Mouse (Mus musculus) R1 (cell line): ENCODE results near the gene Hspa1l.
"Not testable (repeated sequence)": the region's sequence is repeated elsewhere in the genome, so short reads cannot be mapped to it uniquely, and the experiment has no call there.

ENCODE experiments used
- DNase-seq: peaks from one replicate; pipeline ENCODE4 v3.0.0-alpha.2; 2018; ENCODE audit warnings: low read depth, low spot score

Gene Hspa1l

DNA sequence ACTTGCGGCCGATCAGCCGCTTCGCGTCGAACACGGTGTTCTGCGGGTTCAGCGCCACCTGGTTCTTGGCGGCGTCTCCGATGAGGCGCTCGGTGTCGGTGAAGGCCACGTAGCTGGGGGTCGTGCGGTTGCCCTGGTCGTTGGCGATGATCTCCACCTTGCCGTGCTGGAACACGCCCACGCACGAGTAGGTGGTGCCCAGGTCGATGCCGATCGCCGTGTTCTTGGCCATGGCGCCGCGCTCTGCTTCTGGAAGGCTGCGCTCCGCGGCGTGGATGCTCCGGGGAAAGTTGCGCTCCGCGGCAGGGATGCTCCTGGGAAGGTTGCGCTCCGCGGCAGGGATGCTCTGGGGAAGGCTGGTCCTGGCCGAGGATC, 822 bp upstream of the Hspa1l start:
- DNase-seq, result not testable (repeated sequence)

DNA sequence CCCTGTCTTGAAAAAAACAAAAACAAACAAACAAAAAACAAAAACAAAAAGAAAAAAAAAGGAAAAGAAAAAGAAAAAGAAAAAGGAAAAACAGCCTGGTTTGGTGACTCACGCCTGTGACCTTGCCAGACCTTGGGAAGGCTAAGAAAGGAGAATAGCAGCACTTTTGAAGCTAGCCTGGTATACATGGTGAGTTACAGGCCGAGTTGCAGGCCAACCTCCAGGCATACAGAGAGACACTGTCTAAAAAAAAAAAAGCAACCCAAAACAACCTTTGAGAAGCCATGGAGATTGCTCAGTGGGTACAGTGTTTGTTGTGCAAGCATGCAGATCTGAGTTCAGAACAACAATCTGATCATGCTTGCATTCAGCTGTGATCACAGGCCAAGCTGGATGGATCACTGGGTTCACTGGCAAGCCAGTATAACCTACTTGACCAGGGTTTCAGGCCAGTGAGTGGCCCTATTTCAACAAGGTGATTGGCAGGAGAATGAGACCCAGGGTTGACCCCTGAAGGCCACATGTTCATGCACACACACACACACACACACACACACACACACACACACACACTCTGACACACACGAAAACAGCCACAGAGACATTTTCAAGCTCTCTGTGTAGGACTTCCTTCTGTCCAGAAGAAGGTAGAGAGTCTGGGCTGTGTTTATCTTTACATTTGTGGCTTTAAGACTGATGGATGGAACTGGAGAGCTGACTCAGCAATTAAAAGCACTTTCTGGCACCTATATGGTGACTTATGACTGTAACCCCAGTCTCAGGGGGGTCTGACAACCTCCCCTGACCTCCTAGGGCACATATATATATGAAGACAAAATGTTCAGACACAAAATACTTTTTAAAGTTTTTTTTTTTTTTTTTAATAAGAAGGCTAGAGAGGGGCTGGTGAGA, 3.3 kb downstream of the Hspa1l start:
- no peak for DNase-seq

DNA sequence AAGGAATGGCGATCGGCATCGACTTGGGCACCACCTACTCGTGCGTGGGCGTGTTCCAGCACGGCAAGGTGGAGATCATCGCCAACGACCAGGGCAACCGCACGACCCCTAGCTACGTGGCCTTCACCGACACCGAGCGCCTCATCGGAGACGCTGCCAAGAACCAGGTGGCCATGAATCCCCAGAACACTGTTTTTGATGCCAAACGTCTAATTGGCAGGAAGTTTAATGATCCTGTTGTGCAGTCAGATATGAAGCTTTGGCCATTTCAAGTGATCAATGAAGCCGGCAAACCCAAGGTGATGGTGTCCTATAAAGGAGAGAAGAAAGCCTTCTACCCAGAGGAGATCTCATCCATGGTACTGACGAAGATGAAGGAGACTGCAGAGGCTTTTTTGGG, 4.5 kb downstream of the Hspa1l start:
- DNase-seq, result no peak

DNA sequence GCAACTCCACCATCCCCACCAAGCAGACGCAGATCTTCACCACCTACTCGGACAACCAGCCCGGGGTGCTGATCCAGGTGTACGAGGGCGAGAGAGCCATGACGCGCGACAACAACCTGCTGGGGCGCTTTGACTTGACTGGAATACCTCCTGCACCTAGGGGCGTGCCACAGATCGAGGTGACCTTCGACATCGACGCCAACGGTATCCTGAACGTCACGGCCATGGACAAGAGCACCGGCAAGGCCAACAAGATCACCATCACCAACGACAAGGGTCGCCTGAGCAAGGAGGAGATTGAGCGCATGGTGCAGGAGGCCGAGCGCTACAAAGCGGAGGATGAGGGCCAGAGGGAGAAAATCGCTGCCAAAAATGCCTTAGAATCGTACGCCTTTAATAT, 5.7 kb downstream of the Hspa1l start:
- no peak for DNase-seq

DNA sequence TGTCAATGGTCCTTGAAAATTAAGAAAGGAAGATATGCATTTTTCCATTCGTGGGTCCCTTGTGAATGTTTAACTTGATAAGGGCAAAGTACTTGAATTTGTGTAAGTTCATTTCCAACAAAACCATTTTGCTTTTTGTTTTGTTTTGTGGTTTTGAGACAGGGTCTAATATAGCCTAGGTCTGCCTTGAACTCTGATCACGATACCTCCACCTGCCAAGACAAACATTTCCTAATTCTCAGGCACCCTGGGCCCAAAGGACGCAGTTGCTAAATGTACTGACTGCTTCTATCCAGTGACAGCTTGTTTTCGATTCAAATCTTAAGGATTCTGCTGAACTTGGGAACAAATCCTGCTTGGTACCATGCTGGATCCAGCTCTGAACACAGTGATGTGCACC, 7.1 kb downstream of the Hspa1l start:
- DNase-seq, result no peak

DNA sequence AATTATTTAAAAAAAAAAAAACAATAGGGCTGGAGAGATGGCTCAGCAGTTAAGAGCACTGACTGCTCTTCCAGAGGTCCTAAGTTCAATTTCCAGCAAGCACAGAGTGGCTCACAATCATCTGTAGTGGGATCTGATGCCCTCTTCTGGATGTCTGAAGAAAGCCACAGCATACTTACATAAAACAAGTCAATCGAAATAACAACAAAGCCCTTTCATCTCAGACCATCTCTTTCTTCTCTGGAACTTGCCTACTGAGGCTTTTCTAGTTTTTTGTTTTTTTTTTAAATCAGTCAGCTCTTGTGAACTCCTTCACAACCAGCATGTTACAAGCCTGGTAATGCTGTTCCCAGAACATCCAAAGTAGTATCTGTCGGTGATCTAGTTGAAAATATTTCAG, 8.2 kb downstream of the Hspa1l start:
- DNase-seq, result peak; percentile 76

DNA sequence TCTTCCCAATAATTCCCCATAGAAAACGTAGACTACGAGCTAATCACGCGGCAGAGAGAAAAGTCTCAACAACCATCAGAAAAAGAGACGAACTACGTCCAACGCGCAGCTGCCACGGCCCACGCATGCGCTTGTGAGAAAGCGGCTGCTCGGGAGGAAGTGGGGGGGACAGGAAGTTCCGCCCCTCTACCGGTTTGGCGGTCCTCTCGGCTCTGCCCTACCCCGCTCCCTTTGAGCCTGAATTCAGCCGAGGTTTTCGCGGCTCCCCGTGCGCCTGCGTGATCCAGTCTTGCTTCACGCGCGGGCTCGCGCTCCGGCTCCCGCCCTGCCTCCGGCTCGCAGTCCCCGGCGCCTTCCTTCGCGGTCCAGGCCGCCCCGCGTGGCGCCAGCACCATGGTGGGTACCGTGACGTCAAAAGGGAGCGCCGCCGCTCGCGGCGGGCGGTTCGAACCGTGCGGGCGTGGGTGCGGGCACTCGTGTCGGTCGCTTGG, 9.2 kb downstream of the Hspa1l start, which contains the start of gene Lsm2:
TSS of gene Lsm2 (plus strand) at position 173 of the 491 bp plus-strand sequence.
- peak; percentile 95 for DNase-seq

DNA sequence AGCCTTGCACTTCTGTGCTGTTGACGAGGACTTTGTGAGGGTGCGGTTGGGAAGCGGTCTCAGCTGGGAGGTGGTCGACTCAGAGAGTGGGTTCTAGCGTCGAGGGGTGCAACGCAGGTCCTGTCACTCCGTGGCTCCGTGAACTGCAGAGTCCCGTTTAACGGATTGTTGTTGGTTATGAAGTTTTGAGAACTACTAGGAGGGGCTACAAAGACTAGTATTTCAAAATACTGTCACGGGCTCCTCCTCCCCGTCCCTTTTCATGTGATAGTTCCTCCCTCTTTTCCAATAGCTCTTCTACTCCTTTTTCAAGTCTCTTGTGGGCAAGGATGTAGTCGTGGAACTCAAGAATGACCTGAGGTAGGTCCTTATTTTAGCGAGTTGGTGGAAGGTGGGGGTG, 9.8 kb downstream of the Hspa1l start:
- DNase-seq, result no peak

DNA sequence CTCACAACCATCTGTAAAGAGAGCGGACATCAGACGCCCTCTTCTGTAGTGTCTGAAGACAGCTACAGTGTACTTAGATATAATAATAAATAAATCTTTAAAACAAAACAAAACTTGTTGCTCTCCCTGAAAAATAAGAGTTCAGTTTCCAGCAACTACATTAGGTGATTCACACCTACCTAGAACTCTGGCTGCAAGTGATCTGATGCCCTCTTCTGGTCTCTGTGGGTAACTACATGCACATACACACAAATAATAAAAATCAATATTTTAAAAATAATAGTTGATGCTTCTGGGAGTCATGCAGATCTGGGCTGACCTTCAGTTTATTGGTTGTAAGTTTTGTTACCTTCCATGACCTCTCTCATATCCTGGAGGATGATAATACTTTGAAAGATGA, 11.7 kb downstream of the Hspa1l start:
- peak; percentile 60 for DNase-seq

DNA sequence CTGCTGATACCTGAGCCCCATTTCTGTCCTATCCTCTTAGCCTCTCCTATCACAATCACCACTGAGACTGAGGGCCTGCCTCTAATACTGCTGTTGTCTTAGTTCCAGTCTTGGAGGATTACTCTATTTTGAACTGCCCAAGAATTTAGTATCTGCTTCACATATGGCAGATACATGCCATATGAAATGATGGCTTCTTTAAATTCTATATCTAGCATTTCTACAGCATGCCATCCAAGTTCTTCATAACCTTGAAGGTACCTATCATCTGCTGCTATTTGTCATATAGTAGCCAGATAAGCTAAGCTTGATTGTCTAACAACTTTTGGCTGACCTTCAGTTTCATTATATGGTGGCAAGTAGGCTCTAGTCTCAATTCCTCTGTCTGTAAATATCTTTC, 22.2 kb downstream of the Hspa1l start:
- DNase-seq, result no peak

DNA sequence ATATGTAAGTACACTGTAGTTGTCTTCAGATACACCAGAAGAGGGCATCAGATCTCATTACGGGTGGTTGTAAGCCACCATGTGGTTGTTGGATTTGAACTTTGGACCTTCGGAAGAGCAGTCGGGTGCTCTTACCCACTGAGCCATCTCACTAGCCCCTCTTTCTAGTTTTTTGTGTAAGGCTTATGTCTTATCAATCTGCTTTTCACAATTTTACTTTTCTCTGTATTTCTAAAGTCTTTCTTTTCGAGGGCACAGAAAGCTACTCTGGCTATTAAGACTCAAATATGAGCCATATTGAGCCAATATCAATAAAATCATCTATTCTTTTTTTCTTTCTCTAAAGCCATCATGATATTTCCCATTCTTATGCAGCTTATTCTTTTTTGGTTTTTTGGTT, 22.7 kb downstream of the Hspa1l start:
- DNase-seq, result not testable (repeated sequence)

DNA sequence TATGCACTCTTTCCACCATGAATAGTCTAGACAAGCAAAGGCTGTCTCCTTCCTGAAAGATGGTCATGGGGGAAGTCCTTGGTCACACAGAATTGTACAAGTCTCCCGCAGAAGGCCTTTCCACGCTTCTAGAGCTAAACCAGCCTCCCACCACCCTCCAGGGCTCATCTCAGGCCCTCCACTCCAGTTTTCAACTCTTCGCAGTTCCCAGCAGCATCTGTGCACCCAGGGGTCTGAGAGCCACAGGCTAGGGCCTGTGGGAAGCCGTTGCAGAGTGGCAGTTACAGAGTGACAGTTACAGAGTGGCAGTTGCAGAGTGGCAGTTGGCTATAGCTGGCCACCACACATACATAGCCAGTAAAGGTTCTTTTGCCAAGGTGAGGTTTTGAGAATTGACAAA, 23.4 kb downstream of the Hspa1l start:
- not testable (repeated sequence) for DNase-seq

DNA sequence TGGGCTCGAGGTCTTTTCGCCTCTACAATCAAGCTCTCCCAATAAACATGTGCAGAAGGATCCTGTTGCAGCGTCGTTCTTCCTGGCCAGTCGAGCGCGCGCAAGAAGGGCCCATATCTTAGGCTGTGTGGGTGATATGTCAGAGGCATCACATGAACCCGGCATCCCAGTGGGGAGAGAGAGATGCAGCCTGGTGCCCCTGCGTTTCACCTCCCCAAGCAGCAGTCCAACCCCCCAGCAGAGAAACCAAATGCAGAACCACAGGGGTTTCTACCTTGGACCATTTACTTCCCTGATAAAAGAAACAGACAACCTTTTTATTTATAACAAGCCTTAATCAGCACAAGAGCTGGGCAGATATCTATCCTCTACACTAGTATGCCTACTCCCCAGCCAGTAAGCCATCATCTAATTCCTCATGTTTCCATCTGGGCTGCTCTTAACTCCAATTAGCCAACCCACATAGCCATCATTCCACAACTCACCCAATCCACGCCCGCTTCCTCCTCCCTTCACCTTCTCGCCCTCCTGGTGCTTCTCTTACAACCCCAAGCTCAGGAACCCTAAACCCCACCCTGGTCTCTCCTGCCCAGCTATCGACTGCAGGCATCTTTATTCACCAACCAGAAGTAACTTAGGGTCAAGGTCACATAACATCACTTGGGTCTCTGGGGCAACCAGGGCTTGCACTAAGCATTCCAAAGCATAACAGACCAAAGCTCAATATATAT, 24.1 kb downstream of the Hspa1l start:
- DNase-seq, result peak; percentile 62

DNA sequence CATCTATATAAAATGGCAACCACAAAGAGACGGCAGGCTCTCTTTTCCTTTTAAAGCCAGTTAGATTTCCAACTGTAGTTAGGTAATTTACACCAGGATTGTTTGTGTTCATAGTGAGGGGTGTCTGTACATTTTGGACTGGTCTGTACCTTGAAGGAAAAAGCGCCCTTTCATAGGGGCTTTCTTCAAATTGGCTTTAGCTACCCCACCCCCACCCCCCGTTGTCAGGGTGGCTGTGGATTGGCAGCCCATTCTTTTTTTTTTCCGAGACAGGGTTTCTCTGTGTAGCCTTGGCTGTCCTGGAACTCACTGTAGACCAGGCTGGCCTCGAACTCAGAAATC, 24.6 kb downstream of the Hspa1l start:
- DNase-seq, result no peak

DNA sequence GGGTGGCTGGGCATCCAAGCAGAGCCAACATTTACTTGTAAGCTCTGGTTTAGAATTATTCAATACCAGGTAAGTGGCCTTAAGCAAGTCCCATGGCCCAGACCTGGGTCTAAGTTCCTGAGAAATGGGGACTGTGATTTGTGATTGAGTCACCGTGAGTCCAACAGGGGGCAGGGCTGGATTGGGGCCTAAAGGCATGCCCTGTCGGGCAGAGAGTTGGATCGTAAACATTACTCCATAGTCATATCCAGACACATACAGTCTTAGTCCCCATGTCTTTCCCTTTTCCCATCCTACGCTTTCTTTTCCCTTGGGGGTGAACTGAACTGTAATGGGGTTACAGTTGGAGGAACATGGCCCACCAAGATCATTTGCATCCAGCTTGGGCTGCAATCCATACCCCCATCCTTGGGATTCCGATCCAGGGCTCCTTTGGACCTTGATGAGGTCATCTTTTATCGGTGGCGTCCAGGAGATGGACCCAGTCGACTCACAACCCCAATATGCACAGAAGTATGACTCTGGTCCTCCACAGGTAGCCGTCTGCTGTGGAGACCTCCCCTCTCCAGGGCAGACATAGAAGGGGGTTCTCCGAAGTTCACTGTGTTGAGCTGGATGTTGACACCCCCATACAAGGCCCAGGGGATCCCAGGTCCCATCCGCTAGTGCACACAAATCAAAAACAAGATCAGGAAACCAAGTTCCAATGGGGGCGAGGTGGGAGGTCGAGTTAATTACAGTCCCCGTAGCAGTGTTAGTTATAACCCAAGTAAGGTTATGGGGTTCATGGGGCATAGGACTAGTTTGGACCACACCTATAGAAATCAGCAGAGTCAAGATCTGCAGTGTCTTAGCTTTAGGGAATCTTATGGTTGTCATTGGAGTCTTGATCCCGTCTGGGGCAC, 26.3 kb downstream of the Hspa1l start:
- no peak for DNase-seq

DNA sequence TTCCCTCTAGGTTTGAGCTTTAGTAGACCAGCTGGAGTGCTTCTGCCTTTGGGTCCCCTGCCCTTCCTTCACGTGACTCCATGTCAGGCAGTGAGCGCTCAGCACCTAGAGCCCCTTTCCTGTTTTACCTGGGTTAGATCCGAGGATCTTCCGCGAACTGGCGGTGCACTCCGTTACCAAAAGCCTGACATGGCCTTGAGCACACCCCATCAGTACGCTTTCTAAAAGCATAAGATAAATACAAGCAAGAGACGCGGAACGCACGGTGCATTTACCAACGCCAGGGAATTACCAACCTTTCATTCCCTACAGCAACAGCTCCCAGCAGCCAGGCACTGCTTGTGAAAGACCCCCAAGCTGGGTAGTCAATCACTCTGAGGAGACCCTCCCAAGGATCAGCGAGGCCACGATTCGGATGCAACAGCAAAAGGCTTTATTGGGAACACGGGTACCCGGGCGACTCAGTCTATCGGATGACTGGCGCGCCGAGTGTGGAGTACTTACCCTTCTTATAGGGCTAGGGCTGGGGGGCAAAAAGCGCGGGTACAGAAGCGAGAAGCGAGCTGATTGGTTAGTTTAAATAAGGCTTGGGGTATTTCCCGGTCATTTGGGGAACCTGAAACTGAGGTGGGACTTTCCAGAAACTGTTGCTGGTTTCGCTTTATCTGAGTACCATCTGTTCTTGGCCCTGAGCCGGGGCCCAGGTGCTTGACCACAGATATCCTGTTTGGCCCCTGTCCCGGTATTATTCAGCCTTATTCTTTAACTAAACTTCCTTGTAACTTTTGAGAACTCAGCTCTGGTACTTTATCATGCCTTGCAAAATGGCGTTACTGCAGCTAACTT, 27.6 kb downstream of the Hspa1l start:
- peak; percentile 66 for DNase-seq

DNA sequence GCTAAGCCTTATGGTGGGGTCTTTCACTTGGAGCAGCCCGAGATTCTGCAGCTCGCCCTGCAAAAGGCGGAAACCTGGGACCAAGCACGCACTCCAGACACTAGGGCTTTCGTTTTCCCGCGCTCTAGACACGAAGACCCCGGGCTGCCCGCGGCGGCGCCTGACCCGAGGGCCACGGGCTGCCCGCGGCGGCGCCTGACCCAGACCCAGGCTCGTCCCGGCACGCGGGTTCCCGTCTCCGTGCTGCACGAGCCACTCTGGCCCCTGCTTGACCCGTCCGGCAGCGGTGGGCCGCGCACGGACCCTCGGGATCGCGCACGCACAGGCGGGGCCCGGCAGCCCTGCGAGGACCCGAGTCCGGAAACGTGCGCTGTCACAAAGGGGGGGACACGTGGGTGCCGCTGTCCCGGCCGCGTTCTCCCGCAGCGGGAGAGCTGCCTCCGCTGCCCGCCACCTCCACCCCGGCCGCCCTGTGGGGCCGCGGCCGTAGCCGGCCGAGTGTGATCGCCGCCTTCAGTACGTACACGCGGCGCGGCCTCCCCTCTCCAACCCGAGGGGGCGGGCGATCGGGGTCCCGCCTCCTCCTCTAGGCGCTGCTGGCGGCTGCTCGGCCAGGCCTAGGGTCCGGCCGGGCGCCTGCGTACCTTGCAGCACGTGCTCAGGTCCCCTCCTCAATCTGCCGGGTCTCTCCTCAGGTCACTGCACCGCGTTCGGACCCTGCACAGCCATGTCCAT, 28.4 kb downstream of the Hspa1l start, which contains the start of gene Vars:
TSS of gene Vars (plus strand) at position 271 of the 735 bp plus-strand sequence.
- DNase-seq, result peak; percentile 94

DNA sequence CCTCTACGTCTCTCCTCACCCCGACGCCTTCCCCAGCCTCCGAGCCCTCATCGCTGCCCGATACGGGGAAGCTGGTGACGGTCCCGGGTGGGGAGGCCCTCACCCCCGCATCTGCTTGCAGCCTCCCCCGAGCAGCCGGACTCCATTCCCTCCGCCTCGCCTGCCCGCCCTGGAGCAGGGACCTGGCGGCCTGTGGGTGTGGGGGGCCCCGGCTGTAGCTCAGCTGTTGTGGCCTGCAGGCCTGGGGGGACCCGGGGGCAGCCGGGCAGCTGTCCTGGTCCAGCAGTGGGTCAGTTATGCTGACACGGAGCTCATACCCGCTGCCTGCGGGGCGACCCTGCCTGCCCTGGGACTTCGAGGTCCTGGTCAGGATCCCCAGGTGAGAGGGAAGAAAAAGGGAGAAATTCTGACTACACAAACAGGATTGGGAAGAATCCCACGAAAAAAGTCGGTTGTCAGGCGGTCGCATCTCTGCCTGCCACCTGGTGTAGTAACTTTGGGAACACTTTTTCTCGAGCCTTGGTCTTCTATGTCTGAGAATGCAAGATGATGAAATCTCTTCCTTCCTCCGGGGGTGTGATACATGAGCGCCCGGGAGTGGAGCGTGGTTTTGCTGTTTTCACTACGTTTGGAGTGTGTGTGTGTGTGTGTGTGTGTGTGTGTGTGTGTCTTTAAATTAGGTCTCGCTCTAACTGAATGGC, 29.1 kb downstream of the Hspa1l start:
- DNase-seq, result peak; percentile 45

DNA sequence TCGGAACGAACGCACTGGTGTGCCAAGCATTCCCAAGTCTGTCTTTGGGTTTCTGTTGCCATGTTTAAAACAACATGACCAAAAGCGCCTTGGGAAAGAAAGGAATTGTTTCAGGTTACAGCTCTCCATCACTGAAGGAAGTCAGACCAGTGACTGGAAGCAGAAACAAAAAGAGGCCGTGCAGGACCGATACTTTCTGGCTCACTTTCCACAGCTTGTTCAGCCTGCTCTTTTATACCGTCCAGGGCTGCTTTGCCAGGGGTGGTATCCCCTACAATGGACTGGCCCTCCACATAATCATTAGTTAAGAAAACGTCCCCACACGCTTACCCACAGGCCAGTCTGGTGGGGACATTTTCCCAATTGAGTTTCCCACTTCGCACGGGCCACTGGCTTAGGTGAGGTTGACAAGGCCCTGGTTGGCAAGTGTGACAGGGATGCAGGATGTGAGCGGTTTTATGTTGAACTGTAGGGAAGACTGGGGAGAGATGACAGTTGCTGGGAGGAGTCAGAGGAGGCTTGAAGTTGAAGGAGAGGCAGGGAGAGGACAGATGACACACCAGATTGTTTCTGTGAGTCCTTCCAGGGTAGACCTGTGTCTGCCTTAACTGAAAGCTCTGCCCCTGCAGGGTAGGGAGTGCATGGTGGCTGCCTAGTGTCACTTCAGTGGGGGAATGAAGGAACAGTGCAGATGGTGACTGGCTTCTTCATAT, 29.8 kb downstream of the Hspa1l start:
- DNase-seq, result no peak
